Mouse (Mus musculus): ENCODE data around the gene H2-Ob.

DNA sequence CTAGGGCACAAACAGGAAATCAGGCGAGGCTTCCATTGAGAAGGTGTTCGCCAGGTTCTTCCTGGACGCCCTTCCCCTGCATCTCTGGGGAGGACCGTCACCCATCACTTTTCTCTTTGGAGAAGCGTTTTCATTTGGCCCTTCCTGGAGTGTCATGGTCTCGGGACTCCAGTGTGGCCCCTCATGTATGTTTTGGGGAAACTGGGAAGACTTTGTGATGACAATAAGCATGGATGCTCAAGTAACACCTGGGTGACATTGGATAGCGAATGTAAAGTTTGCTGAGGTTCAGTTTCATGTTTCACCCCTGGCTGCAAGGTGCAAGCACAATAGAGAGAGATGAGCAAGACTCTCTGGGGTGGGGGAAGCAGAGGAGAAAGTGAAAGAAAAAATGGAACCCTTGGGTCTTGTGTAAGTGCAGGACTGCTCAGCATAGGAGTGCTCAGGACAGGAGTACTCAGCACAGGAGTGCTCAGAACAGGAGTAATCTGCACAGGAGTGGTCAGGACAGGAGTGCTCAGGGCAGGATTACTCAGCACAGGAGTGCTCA, 37.1 kb upstream of the H2-Ob start:
- TF ChIP-seq CTCF (IDR thresholded peaks at IDR 0.05; ENCODE audit: insufficient read depth, low read length), result no peak
- TF ChIP-seq POLR2A (IDR thresholded peaks at IDR 0.05; ENCODE audit: borderline replicate concordance, extremely low read depth, low read depth, low read length), result no peak
